Mouse (Mus musculus) liver, adult 2 months (tissue): ENCODE measurements around the gene Kel.

Experiments used
- CTCF ChIP-seq: fragments of 200-500 bp; IDR thresholded peaks from 2 replicates; pipeline ENCODE4 v1.5.1; 2011; ENCODE audit warnings: low read depth, low read length, control low read depth
- POLR2A ChIP-seq: fragments of 200-500 bp; IDR thresholded peaks from 2 replicates; pipeline ENCODE4 v1.6.1; 2011; ENCODE audit warnings: low read length, control low read depth; ENCODE audit not compliant: insufficient read depth; ENCODE audit errors: extremely low read depth

- TF ChIP-seq CTCF (no peak), POLR2A (no peak)
These were observed 37.0 kb upstream of the Kel start for GRCm38 (mm10) chr6:41741101-41741500.
